Mouse (Mus musculus) heart, embryonic 10.5 days (tissue): ENCODE measurements at regions not wholly inside any gene's neighbourhood (a gene's known extent, or its start where the extent isn't known, plus 50 kb on each side); places are given as distances from the start of the nearest gene placed in this dataset.

ENCODE experiments used
- DNase-seq: peaks from one replicate; pipeline ENCODE4 v3.0.0-alpha.2; 2017; ENCODE audit warnings: low spot score
- H3K27ac ChIP-seq: fragments of 300-500 bp; sonication (generic); 2 replicates; pipeline ENCODE4 v1.5.1; 2016; ENCODE audit warnings: mild to moderate bottlenecking
- H3K27me3 ChIP-seq: fragments of 300-500 bp; sonication (generic); 2 replicates; pipeline ENCODE4 v1.6.1; 2016; ENCODE audit warnings: mild to moderate bottlenecking; ENCODE audit not compliant: poor library complexity, insufficient read depth, severe bottlenecking
- H3K36me3 ChIP-seq: fragments of 300-500 bp; sonication (generic); 2 replicates; pipeline ENCODE4 v1.6.1; 2016; ENCODE audit warnings: mild to moderate bottlenecking, moderate library complexity
- H3K4me1 ChIP-seq: fragments of 300-500 bp; sonication (generic); 2 replicates; pipeline ENCODE4 v1.6.1; 2016; ENCODE audit warnings: mild to moderate bottlenecking
- H3K4me3 ChIP-seq: fragments of 300-500 bp; sonication (generic); 2 replicates; pipeline ENCODE4 v1.5.1; 2016; ENCODE audit warnings: mild to moderate bottlenecking, moderate library complexity
- H3K9me3 ChIP-seq: fragments of 300-500 bp; sonication (generic); 2 replicates; pipeline ENCODE4 v1.6.1; 2016; ENCODE audit warnings: mild to moderate bottlenecking, moderate library complexity
- WGBS: fragments of 180-500 bp; shearing (Covaris S2); methylation state at CpG from one replicate; pipeline ENCODE4 v1.1.7; 2016; 5-methylcytosine and 5-hydroxymethylcytosine counted together

GRCm38 (mm10) chr11:39453329-39453952 is 1241.6 kb downstream of the Mat2b start:
- no peak for DNase-seq
- Histone ChIP-seq H3K9me3 (no peaks in the 10 kb centered on the region), H3K36me3 (no peaks in the 10 kb centered on the region), H3K27ac (no peak overlapping the region), H3K4me3 (no peak overlapping the region), H3K27me3 (no peaks in the 10 kb centered on the region), H3K4me1 (no peaks in the 10 kb centered on the region)
- WGBS: 33% methylated on average over 5 of the region's 5 CpGs

- Histone ChIP-seq H3K4me1 (no peaks in the 10 kb centered on the region), H3K36me3 (no peaks in the 10 kb centered on the region), H3K27ac (no peak overlapping the region), H3K9me3 (no peaks in the 10 kb centered on the region), H3K4me3 (no peak overlapping the region), H3K27me3 (no peaks in the 10 kb centered on the region)
- 41% methylated on average over 2 of the region's 2 CpGs for WGBS
- DNase-seq: no peak
Measured at GRCm38 (mm10) chr11:39446374-39446773, 1248.6 kb downstream of the Mat2b start.

GRCm38 (mm10) chr11:39411691-39412090 is 1283.3 kb downstream of the Mat2b start:
- H3K27me3 ChIP-seq: no peaks in the 10 kb centered on the region
- no peak overlapping the region for H3K4me3 ChIP-seq
- no peak for DNase-seq
- no peaks in the 10 kb centered on the region for H3K9me3 ChIP-seq
- no peaks in the 10 kb centered on the region for H3K36me3 ChIP-seq
- no peak overlapping the region for H3K27ac ChIP-seq
- 92% methylated on average over 2 of the region's 2 CpGs for WGBS
- no peaks in the 10 kb centered on the region for H3K4me1 ChIP-seq

- Histone ChIP-seq H3K4me3 (no peak overlapping the region), H3K4me1 (no peaks in the 10 kb centered on the region), H3K9me3 (no peaks in the 10 kb centered on the region), H3K27ac (no peak overlapping the region), H3K36me3 (no peaks in the 10 kb centered on the region), H3K27me3 (no peaks in the 10 kb centered on the region)
- 82% methylated on average over 2 of the region's 2 CpGs for WGBS
- DNase-seq: no peak
Measured at GRCm38 (mm10) chr11:39411182-39411581, 1283.8 kb downstream of the Mat2b start.

- Histone ChIP-seq H3K27ac (no peak overlapping the region), H3K9me3 (no peaks in the 10 kb centered on the region), H3K36me3 (no peaks in the 10 kb centered on the region), H3K27me3 (no peaks in the 10 kb centered on the region), H3K4me1 (no peaks in the 10 kb centered on the region), H3K4me3 (no peak overlapping the region)
- no peak for DNase-seq
Measured at GRCm38 (mm10) chr11:39364827-39365226, 1330.2 kb downstream of the Mat2b start.

- no peaks in the 10 kb centered on the region for H3K9me3 ChIP-seq
- H3K36me3 ChIP-seq: no peaks in the 10 kb centered on the region
- DNase-seq: no peak
- H3K4me3 ChIP-seq: no peak overlapping the region
- no peaks in the 10 kb centered on the region for H3K27me3 ChIP-seq
- WGBS: 20% methylated on average over 1 of the region's 1 CpGs
- H3K4me1 ChIP-seq: no peaks in the 10 kb centered on the region
- H3K27ac ChIP-seq: no peak overlapping the region
Measured at GRCm38 (mm10) chr11:39350616-39351015, 1344.4 kb downstream of the Mat2b start.
